Mouse (Mus musculus): Measurements from ENCODE around the gene Ccnq.
A peak's percentile ranks its signal among the peaks of the same experiment; 100 is the strongest.
"Not testable (repeated sequence)": the region's sequence is repeated elsewhere in the genome, so short reads cannot be mapped to it uniquely, and the experiment has no call there.

Ccnq gene

DNA sequence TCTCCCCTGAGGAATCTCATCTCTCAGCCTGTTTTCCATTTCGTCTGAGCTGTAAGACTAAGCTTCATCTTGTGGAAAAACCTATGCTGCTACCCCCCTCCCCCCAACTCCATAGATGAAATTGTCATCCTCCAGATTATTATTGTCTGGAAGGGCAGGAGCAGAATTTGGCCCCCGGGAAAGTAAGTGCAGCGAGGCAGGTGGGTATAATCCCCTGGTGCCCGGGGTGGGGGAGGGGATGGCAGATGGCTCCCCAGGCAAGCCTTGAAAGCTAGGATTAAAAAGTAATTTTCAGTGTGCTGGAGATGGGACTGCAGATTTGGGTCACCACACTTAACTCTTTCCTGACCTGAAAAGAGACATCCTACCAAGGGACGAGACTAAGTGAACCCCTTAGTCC is 10.7 kb upstream of the Ccnq start:
- DNase-seq (ENCODE audit: low spot score in 2 of 2): no peak

DNA sequence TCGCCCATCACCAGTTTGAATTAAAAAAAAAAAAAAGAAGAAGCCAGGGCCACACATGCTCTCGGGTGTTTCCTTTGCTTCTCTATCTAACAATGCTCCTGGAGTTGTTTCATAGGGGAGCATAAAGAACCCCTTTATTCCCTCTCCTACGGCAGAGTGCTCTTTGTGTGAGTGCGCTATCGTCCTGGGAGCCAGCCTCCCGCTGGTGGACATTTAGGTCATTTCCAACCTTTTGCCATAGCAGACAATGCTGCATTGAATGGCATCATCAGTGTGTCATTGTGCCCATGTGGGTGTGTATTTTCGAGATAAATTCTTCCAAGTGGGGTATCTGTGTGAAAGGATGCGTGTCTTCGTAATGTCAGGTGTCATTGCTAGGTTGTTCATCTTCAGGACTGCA is 9.6 kb upstream of the Ccnq start:
- DNase-seq (ENCODE audit: low spot score in 2 of 2): no peak

DNA sequence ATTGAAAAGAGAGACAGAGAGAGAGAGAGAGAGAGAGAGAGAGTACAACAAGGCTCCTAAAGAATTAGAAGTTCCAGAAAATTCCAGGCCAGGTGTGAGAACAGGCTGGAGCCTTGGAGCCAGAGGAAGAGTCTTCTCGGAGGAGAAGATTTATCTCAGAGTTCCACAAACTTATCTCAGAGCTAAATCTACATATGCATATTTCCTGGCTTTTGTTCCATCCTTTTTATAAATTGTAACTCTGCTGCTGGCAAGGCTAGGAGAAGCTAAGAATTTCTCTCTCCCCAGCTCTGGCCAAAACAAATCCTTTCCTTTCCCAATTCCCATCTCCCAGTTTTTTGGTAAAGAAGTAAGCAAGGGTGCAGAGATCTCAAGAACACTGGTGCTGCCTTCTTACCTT is 3.8 kb upstream of the Ccnq start:
- no peak for DNase-seq (ENCODE audit: low spot score in 2 of 2)

DNA sequence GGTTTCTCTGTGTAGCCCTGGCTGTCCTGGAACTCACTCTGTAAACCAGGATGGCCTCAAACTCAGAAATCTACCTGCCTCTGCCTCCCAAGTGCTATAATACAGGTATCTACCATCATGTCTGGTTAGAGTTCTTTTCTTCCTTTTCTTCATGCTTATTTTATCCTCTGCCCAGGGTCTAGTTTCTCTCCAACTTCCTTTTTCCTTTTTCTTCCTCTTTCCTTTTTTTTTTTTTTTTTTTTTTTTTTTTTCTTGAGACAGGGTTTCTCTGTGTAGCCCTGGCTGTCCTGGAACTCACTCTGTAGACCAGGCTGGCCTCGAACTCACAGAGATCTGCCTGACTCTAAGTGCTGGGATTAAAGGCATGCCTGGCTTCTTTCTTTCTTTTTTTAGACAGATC is 2.6 kb upstream of the Ccnq start:
- not testable (repeated sequence) for DNase-seq (ENCODE audit: low spot score in 2 of 2)

DNA sequence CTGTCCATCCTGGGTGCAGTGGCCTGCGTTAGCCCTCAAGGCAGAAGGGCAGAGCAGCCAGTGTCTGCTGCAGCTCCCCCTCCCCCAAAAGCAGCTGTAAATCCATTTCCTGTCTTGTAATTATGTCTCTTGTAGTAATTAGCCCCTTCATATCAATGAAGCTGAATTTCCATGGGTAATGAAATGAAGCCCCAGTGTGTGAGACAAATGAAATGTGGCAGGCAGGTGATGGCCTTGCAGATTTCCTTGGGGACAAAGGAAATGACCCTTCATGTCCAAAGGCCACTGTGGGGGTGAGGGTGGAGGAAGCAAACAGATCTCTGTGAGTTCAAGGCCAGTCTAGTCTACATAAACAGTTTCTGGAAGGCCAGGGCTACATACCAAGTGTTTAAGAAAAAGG is 1.7 kb upstream of the Ccnq start:
- no peak for DNase-seq (ENCODE audit: low spot score in 2 of 2)

DNA sequence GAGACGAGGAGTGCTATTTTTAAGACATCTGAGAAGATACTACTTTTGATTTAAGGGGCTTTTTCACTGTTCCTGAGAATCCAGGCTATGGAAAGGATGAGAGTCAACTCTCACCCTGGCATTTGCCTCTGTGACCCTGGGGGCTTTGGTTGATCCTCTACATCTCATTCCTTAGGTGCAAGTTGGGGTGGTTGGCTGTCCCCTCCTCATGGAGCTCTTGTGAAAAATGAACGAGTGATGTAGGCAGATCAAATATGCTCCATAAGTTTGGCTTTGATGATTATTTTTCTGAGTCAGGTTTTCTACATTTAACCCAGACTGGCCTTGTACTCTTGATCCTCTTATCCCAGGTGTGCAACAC is 294 bp upstream of the Ccnq start:
- DNase-seq (ENCODE audit: low spot score in 2 of 2): no peak

DNA sequence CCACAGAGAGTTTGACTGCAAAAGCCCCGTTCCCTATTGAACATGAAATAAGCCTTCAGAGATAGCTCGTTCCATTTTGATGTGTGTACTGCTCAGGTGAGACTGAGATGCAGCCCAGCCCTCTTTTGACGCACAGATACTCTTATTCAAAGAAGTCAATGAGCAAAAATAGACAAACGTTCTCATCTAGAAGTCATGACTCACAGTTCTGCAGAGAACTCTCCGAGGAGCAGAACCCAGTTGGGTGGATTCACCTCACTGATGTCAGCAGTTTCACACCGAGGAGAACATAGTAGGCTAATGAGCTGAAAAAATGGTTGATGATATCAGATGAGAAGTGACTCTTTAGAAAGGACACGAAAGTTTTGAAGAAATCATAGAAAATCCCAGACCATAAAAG is 5.3 kb downstream of the Ccnq start:
- peak in 1 of 2 experiments; percentile 14 for DNase-seq (ENCODE audit: low spot score in 2 of 2)

DNA sequence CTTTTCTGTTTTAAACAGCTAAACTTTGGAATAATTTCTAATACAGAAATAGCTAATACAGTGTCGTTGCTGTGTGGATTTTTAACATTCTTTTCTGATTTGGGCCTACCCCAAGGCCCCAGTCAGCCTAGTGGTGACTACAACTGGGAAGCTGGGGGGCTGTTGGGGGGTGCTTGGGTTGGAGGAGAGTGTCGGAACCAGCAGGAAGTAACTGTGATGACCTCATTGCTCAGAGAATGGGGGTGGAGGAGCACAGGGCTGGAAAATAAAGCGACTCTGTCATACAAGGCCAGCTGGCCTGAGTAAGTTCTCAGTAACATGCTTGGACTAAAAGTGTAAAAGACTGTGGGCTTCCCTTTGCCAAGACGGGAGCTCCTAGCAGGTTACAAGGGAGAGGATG is 6.1 kb downstream of the Ccnq start:
- DNase-seq (ENCODE audit: low spot score in 2 of 2): no peak

DNA sequence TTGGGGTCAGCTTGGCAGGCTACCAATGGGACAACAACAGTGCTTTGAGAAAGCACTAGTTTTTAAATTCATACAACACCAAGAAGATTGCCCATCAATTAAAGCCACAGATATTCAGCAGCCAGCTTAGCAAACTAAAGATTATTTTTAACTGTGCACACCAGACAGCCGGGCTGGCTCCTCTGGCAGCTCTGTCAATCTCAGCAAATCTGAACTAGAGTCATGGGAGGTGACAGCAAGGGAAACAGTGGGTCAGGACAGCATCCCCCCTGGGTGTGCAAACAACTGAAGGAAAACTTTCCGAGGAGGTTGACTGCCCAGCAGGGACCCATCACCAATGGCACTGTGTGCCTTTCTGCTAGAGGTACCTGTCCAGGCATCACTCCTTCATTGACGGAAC is 9.1 kb downstream of the Ccnq start:
- no peak for DNase-seq (ENCODE audit: low spot score in 2 of 2)

DNA sequence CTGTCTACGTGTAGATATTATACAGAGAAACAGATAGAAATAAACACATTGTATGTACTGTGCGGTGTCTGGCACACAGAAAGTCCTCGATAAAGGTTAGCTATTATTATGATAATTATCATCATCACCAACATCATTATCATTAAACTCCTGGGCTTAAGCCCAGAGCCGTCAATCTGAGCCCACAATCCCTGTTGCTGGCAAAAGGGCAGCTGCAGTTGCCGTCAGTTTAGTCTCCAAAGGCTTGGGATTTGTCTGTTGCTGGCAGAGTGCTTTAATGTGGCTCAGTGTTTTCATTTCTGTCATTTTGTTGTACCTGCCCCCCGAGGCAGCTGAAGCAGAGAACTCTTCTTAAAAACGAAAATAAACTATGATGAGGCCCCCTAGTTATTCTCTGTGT is 9.6 kb downstream of the Ccnq start:
- no peak for DNase-seq (ENCODE audit: low spot score in 2 of 2)

DNA sequence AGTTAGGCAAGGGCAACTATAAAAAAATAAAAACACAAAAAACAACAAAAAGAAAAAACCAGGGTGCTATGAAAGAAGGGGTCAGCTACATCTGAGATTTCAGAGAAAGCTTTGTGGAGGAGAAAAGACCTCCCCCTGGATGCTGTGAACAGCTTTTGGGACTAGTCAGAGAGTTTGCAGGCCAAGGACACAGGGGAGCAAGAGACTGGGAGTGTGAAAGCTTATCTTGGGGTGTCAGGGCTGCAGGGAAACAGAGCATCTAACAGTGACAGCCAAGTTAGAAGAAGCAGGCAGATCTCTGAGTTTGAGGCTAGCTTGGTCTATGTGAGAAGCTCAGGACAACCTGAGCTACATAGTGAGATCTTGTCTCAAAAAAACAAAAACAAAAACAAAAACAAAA is 12.2 kb downstream of the Ccnq start:
- no peak for DNase-seq (ENCODE audit: low spot score in 2 of 2)

DNA sequence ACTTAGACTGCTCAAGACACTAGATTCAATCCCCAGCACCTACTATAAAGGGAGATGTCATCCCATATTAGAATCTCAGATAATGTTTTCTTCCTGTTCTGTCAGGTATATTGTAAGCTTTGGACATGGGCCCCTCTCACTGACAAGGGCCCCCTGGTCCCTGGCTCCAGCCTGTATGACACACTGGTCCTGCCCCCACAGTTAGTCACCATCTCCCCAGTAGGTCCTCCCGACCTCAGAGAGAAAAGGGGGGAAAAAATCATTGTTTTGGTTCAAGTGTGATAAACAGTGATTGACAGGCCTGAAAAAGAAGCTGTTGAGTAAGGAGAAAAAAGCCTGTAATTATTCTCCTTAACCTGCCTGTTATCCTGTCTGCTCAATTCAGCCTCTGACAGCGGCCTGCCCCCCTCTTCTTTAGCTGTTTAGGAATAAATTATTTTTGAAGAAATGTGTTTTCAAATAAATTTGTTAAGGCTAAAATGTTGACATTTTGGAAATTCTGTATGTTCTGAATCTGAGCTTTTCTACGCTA is 14.6 kb downstream of the Ccnq start:
- no peak for DNase-seq (ENCODE audit: low spot score in 2 of 2)

DNA sequence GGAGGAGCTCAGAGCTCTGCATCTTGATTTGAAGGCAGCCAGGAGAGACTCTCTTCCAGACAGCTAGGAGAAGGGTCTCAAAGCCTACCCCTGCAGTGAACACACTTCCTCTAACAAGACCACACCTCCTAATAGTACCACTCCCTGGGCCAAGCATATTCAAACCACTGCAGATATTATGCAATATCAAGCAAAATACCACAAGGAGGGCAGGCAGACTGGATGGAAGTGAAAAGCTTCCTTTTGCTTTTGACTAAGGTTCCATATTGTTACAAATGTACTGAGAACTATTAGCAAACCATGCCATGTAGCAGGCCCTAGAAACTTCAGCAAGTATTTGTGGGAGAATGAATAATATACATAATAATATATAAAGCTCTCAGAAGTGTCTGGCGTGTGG is 16.4 kb downstream of the Ccnq start:
- DNase-seq (ENCODE audit: low spot score in 2 of 2): no peak

DNA sequence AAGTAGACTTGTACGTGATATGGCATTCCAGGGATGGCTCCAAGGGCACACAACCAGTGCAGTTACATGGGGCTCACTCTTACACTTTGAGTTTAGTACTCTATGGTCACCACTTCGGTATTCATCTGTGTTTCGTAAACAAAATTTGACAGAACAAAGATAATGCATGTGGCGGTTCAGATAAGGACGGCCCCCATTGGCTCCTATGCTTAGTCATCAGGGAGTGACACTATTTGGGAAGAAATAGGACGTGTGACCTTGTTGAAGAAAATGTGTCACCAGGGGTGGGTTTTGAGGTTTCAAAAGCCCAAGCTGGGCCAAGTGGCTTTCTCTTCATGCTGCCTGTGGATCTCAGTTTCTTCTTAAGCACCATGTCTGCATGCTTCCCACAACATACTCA is 18.9 kb downstream of the Ccnq start:
- no peak for DNase-seq (ENCODE audit: low spot score in 2 of 2)

DNA sequence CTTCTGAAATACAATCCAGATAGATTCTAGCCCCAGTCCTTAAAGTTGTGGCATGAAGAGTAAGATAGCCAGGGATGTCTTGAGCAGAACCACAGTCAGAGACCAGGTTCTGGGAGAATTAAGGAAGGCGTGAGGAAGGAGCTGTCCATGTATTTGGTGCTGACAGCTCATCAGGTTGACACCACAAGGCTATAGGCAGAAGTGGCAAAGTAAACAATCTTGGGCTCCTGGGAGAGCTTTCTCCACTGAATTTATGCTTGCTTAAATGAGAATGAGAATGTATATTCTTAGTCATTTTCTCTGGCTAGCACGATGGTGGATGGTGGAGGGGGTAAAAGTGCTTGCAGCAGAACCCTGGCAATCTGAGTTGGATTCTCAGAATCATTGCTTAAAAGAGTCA is 20.6 kb downstream of the Ccnq start:
- no peak for DNase-seq (ENCODE audit: low spot score in 2 of 2)

DNA sequence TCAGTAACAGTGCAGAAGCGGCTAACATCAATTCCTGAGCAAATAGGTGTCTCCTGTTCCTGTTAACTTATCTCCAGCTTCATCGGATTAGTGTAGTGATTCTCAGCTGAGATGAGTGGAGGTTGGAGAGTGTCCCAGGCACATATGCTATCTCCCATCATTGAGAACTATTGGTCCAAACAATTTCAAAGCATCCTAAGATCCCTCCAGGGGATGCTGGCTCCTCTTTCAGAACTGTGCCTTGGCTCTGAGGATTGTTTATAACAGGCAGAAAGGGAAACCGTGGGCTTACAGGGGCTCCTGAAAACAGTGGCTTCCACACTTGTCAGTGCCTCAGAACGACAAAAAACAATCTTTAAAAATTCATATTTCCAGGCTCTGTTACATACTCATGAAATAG is 23.5 kb downstream of the Ccnq start:
- peak in 1 of 2 experiments; percentile 6 for DNase-seq (ENCODE audit: low spot score in 2 of 2)

DNA sequence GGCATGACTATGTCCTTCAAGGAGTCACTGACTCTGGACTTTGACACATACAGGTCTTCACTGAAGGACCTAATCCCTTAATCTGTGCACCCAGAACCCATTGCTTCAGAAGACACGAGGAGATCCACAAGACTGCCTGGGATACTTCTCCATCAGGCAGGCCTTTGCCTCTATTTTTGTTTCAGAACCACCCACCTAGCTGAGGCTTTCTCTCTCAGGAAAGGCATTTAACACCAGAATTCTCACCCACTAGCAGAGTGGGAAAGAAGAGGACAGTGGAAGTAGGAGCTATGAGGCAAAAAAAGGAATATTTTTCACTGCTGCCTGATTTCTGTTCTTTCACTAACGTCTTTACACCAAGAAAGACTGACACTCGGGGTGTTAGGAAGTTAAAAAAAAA is 25.2 kb downstream of the Ccnq start:
- peak; percentile 50 to 84 for DNase-seq (ENCODE audit: low spot score in 2 of 2)

DNA sequence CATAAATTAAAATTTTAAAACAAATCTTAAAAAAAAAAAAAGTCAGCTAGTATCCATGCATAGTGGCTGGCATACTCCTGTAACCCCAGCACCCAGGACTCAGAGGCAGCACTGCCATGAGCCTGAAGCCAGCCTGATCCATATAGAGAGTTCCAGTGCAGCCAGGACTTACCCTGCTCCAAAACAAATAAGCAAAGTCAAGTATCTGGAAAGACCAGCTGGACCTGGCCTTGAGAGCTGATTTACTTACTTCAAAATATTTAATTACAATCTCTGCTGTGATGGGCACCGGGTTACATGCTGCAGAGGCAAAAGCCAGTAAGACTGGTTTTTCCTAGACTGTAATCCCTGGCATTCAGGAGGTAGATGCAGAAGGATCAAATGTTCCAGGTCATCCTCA is 26.7 kb downstream of the Ccnq start:
- DNase-seq (ENCODE audit: low spot score in 2 of 2): no peak

DNA sequence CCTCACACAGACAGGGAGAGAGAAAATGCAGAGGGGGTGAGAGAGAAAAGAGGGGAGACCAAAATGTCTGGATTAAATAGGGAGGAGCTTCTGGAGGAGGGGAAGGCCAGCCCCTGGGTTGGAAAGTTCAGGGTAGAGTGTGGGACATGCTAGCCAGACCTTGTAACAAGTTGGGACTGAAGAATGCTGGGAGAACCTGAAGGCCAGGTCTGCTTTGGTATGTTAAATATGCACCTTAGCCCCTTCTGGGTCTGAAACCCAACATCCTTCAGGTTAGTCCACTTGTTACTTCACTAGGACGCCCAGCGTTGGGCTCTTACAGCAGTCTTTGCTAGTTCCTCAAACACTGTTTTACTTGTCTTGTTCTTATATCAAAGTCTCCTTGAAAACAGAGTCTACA is 30.1 kb downstream of the Ccnq start:
- no peak for DNase-seq (ENCODE audit: low spot score in 2 of 2)

DNA sequence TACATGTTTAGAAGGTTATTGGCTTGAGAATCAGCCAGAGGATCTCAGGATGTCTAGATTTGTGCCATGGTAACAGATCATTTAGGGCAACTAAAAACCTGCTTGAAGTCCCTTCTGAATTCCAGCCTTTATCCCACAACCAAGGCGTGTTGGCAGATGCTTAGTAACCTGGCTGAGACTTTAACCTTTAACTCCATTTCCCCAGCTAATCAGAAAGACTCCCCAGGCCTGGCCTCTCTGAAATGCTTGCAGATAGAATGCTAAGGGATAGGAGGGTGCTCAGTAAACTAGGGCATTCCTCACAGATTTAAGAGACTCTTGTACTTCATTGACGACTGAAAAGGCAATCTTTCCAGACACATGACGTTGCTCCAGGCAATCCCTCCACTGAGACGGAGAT is 33.9 kb downstream of the Ccnq start:
- no peak for DNase-seq (ENCODE audit: low spot score in 2 of 2)

DNA sequence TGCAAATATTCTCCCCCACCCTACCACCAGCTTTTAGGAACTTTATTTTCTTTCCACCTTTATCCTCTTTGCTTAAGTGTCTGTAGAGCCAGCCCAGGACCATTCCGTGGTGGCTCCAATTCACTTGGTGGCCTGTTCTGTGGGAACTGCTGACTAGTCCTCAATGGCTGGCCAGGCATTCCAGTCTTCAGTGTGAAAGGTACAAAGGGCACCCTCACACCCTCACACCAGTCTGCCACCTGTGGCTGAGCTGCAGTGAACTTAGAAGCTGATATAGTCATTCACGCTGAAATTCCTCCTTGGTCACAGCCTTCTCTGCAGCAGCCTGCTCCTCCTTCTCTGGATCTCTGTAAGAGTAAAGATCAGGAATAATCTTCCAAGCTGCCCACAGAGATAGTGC is 42.9 kb downstream of the Ccnq start:
- DNase-seq (ENCODE audit: low spot score in 2 of 2): no peak

DNA sequence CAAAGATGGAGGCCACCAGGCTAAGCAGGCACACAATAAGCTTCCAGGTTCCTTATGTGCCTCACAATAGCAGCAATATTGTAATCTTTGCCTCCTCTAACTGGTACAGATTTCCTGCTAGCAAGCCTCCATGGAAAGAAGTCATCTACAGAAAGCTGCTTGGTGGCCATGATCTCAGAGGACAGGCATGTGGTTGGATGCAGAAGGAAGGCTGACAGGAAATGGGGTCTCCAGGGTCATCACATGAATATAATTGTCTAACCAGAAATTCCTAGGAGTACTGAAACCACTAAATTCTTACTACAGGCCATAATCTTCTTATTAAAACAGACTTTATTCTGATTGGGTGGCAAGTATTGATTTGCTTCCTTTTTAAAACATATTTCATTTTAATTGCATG is 45.5 kb downstream of the Ccnq start:
- no peak for DNase-seq (ENCODE audit: low spot score in 2 of 2)

DNA sequence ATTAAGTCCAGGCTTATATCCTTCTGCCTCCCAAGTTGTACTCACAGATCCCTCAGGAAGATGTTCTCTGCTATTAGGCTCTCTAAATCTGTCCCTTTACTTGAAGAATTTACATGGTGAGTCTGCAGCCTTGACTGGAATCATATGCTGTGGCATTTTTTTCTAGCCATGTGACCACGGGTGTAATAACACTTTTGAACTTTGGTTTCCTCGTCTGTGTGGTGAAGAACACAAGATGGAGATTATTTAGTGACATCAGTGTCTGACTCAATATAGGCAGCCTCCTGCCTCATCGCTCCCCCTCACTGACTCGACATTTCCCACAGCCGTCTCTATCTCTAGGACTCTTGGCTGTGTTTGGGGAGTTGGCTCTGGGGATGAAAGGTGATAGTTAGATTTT is 48.4 kb downstream of the Ccnq start:
- DNase-seq (ENCODE audit: low spot score in 2 of 2): no peak

DNA sequence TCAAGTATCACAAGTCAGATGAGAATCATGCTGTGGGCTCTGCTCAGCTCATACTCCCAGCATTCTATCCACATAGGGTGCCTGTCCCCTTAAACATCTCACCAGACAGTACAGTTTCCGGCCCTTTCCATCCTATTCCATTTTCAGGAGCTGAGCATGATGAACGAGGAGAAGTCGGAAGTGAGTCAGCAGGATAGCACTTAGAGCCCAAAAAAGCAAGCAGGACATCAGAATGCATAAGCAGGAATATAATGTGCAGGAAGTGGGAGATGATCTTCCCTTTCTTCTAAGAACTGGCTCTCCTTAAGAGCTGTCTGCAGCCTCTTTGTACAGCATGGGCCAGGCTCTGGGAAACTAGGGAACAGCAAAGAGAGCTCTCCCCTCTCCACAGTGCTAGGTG is 49.2 kb downstream of the Ccnq start:
- peak; percentile 17 to 76 for DNase-seq (ENCODE audit: low spot score in 2 of 2)

All from right cerebral cortex, postnatal 36 days (tissue).